Mouse (Mus musculus) WW6 (cell line): ENCODE data around the gene Tiprl.

Experiments used
- DNase-seq: peaks from one replicate; pipeline ENCODE4 v3.0.0-alpha.2; 2013; ENCODE audit warnings: low read depth, low spot score

Gene Tiprl

GRCm38 (mm10) chr1:165201445-165202012 is 35.3 kb downstream of the Tiprl start:
- DNase-seq = no peak

GRCm38 (mm10) chr1:165200748-165201147 is 36.0 kb downstream of the Tiprl start:
- no peak for DNase-seq

- no peak for DNase-seq
Observed at GRCm38 (mm10) chr1:165199639-165200038, 37.2 kb downstream of the Tiprl start.

DNA sequence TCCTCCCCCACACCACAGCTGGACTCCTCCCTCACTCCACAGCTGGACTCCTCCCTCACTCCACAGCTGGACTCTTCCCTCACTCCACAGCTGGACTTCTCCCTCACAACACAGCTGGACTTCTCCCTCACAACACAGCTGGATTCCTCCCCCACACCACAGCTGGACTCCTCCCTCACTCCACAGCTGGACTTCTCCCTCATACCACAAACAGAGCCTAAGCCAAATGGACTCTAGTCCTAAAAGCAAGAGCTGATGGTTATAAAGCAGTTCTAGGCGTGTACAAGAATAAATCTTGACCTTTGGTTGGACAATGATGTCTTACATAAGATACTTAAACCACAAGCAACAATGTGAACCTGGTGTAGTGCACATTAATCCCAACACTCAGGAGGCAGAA is 37.8 kb downstream of the Tiprl start:
- no peak for DNase-seq

- DNase-seq = no peak
Observed at GRCm38 (mm10) chr1:165197875-165198274, 38.9 kb downstream of the Tiprl start.

GRCm38 (mm10) chr1:165195396-165195960 is 41.3 kb downstream of the Tiprl start:
- DNase-seq = no peak

DNA sequence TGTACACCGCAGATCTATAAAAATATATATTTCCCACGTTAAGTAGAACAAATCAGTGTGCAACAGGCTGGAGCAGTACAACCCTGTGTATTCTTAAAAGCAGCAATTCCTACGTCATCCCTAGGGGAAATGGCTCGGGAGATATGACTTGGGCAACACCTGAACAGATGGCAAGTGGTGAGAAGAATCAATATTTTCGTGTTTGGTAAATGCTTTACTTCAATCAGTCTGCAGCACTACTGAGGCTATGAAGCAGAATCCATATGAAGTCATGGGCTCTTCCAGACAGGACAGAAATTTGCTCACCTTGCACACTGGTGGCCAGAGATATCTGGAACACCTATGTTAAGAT is 42.2 kb downstream of the Tiprl start:
- DNase-seq = no peak

GRCm38 (mm10) chr1:165193880-165194661 is 42.7 kb downstream of the Tiprl start, which contains the start of gene Sft2d2:
Gene Sft2d2, minus strand, starts transcription at chr1:165194438.
- peak; percentile 55 for DNase-seq

DNA sequence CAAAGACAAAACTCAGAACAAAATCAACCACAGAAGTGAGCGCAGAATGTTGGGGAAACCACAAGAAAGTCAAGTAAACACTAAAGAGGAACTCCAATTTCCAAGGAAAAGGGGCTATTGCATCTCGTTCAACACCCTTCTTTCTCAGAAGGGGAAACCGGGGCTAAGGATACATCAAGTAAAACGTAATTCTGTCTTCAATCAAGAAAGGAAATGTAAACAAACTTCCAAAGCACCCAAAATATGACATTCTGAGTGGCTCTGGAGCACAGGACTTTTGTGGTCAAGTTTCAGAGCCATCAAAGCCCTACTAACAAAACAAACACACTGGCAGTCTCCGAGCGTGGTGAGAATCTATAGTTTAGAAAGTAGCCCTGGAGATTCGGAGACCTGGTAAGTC is 43.4 kb downstream of the Tiprl start:
- no peak for DNase-seq

DNA sequence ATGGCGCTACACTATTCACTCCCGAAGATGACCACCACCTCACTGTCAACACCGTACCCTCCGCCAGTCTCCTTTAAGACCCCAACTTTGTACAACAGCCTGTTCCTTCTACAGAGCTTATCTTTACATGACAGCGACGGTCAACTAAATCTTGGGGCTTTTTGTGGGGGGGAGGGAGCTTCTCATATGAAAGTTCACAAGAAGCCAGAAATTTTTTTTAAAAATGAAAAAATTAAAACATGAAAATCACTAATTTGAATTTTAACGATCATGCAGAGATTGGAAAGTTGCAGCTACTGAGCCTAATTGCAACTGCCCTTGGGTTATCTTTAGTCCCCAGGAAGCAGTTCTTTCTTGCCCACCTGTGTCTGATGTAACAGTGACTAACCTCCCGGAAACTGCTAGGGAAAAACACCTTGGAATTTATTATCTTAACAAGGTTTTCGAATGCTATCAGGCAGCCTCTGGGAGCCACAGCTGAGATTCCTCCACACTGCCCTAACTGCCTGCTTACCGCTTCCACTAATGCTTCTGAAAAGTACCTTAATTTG is 44.0 kb downstream of the Tiprl start:
- DNase-seq = no peak

- no peak for DNase-seq
Observed at GRCm38 (mm10) chr1:165192102-165192501, 44.7 kb downstream of the Tiprl start.

GRCm38 (mm10) chr1:165191611-165192010 is 45.2 kb downstream of the Tiprl start:
- DNase-seq = no peak

- DNase-seq = no peak
Observed at GRCm38 (mm10) chr1:165190571-165191273, 46.1 kb downstream of the Tiprl start.

GRCm38 (mm10) chr1:165190068-165190467 is 46.7 kb downstream of the Tiprl start:
- no peak for DNase-seq

GRCm38 (mm10) chr1:165188806-165189580 is 47.8 kb downstream of the Tiprl start:
- no peak for DNase-seq

- DNase-seq = no peak
Observed at GRCm38 (mm10) chr1:165187357-165187756, 49.4 kb downstream of the Tiprl start.

DNA sequence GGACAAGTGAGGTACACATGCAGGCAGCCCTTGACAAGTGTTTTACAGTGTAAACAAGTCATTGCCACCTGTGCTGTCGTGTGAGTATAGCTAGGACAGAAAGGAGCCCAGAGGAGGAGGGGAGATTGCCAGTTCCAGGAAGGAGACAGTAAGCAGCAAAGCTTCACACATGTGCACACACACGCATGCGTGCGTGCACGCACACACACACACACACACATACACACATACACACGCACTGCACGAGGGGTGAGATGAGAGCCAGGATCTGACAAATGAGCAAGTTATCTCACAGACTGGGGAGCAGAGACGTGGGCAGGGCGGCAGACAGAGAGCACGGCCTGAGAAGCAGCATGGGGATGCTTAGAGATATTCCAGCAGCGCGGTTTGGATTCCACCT is 50.3 kb downstream of the Tiprl start:
- DNase-seq = no peak

GRCm38 (mm10) chr1:165185116-165185515 is 51.7 kb downstream of the Tiprl start:
- no peak for DNase-seq

DNA sequence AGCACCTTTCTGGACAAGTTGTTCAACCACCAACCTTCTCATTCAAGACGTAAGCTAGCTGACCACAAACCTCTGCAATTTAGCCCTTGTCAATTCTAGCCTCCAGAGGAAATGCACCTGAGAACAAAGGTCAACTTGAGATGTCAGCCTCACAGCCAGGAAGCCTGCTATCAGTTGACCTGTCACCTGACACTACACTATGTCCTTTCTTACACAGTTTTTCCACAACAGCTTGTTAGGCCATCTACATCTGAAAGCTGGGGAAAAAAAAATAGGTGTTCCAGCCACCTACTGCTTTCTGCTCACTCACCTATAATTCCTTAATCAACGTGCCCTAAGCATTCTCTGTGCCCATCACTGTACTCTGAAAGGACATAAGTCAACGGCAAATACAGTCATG is 52.6 kb downstream of the Tiprl start:
- no peak for DNase-seq

GRCm38 (mm10) chr1:165183400-165183799 is 53.4 kb downstream of the Tiprl start:
- no peak for DNase-seq

- DNase-seq = no peak
Observed at GRCm38 (mm10) chr1:165179321-165179720, 57.5 kb downstream of the Tiprl start.
